Mouse (Mus musculus): Measurements from ENCODE around the gene Rbfox3. TPM values are rescaled to one million over a fixed set of nuclear protein-coding genes. Genes with fewer than 3 reads are reported as not detected.

The Rbfox3 gene
- total and polyA plus RNA-seq, 3 experiments = 0.16 TPM; not detected in 2

DNA sequence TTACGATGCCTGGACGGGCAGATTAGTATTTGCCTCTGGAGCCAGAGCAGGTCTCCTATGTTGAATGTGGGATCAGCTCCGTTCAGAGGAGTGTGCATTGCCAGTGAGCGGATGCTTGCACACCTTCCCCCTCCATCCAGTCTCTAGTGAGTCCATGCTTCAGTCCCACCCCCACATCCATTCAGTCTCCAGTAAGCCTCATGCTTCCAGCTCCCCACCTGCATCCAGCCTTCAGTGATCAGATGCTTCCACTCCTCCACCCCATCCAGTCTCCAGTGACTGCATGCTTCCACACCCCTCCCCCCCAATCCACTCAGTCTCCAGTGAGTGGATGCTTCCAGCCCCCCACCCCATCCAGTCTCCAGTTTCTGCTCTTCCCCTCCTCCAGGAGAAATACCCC is 297.3 kb downstream of the Rbfox3 start:
- no peak for TF ChIP-seq CTCF (IDR thresholded peaks at IDR 0.05; ENCODE audit: low read depth, low read length)
- TF ChIP-seq TAL1 (conservative IDR thresholded peaks at IDR 0.05; ENCODE audit: low read depth, low read length) = no peak
- no peak for TF ChIP-seq GATA1 (IDR thresholded peaks at IDR 0.05; ENCODE audit: borderline replicate concordance, low read length)
- no peak for TF ChIP-seq POLR2AphosphoS5 (IDR thresholded peaks at IDR 0.05; ENCODE audit: insufficient replicate concordance, low read depth, low read length)
- TF ChIP-seq GATA2 (IDR thresholded peaks at IDR 0.05; ENCODE audit: borderline replicate concordance, low read depth, low read length) = no peak
- Histone ChIP-seq H3K4me1 (ENCODE audit: insufficient read depth, low read depth, low read length) (no peaks in the 10 kb centered on the region), H3K27me3 (ENCODE audit: insufficient read depth, low read length) (no peaks in the 10 kb centered on the region), H3K36me3 (replicated peaks) (no peaks in the 10 kb centered on the region), H3K9me3 (replicated peaks) (peaks cover 83% of the 10 kb centered on the region), H3K4me3 (ENCODE audit: low read depth, low read length) (no peak overlapping the region)
- DNase-seq (ENCODE audit: low spot score) (no peak), ATAC-seq (ENCODE audit: extremely low read depth, insufficient number of reproducible peaks, low FRiP score, poor library complexity, severe bottlenecking) (no peak)

DNA sequence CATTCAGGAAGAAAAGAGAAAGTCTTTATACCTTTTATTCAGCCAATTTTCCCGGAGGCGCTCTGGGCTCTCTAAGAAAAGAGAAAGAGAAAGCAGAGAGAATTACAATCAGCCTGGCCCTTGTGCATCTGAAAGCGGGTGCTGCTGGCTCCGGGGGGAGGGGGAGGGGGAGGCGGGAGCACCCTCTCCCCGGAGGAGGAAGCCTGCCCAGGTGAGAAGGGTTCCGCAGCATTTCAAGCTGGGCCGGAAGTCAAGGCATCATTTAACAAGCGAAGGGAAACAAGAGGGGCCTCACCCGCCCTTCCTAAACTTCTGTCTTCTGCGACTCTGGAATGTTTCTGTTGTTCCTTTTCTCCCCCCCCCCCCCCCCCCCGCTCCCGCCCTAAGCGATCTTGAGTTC is 301.3 kb downstream of the Rbfox3 start:
- Histone ChIP-seq H3K27me3 (ENCODE audit: insufficient read depth, low read length) (no peaks in the 10 kb centered on the region), H3K4me3 (ENCODE audit: low read depth, low read length) (no peak overlapping the region), H3K9me3 (replicated peaks) (peaks cover 82% of the 10 kb centered on the region), H3K4me1 (ENCODE audit: insufficient read depth, low read depth, low read length) (no peaks in the 10 kb centered on the region), H3K36me3 (replicated peaks) (no peaks in the 10 kb centered on the region)
- TF ChIP-seq POLR2AphosphoS5 (IDR thresholded peaks at IDR 0.05; ENCODE audit: insufficient replicate concordance, low read depth, low read length) = no peak
- TF ChIP-seq TAL1 (conservative IDR thresholded peaks at IDR 0.05; ENCODE audit: low read depth, low read length) = no peak
- no peak for TF ChIP-seq GATA2 (IDR thresholded peaks at IDR 0.05; ENCODE audit: borderline replicate concordance, low read depth, low read length)
- no peak for TF ChIP-seq CTCF (IDR thresholded peaks at IDR 0.05; ENCODE audit: low read depth, low read length)
- TF ChIP-seq GATA1 (IDR thresholded peaks at IDR 0.05; ENCODE audit: borderline replicate concordance, low read length) = no peak
- no peak for DNase-seq (ENCODE audit: low spot score)
- no peak for ATAC-seq (ENCODE audit: extremely low read depth, insufficient number of reproducible peaks, low FRiP score, poor library complexity, severe bottlenecking)

- Histone ChIP-seq H3K4me1 (ENCODE audit: insufficient read depth, low read depth, low read length) (no peaks in the 10 kb centered on the region), H3K4me3 (ENCODE audit: low read depth, low read length) (no peak overlapping the region), H3K36me3 (replicated peaks) (no peaks in the 10 kb centered on the region), H3K27me3 (ENCODE audit: insufficient read depth, low read length) (no peaks in the 10 kb centered on the region), H3K9me3 (replicated peaks) (peaks cover 85% of the 10 kb centered on the region)
- ATAC-seq (ENCODE audit: extremely low read depth, insufficient number of reproducible peaks, low FRiP score, poor library complexity, severe bottlenecking) (no peak), DNase-seq (ENCODE audit: low spot score) (no peak)
- TF ChIP-seq TAL1 (conservative IDR thresholded peaks at IDR 0.05; ENCODE audit: low read depth, low read length) = no peak
- TF ChIP-seq CTCF (IDR thresholded peaks at IDR 0.05; ENCODE audit: low read depth, low read length) = no peak
- TF ChIP-seq GATA1 (IDR thresholded peaks at IDR 0.05; ENCODE audit: borderline replicate concordance, low read length) = no peak
These were observed 302.0 kb downstream of the Rbfox3 start for GRCm38 (mm10) chr11:118609236-118610000.

DNA sequence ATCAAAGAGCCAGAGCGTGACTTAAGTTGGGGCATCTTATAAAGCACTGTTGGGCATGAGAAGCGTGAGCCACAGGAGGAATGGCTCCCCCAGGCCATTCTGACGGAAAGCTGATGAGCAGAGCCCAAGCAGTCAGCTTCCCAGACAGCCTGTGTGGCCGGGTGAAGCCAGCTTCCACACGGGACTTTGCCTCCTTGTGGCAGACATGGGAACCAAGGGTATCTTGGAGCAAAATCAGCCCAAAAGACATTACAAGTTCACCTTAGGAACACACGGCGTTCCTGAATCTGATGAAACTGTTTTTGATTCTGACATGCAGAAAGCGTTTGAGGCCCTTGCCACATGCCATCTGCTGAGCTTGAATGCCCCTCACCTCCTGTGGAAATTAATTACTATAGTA is 303.5 kb downstream of the Rbfox3 start:
- H3K9me3 ChIP-seq (replicated peaks) = peaks cover 83% of the 10 kb centered on the region
- no peak for DNase-seq (ENCODE audit: low spot score)
- no peak for ATAC-seq (ENCODE audit: extremely low read depth, insufficient number of reproducible peaks, low FRiP score, poor library complexity, severe bottlenecking)
- H3K4me3 ChIP-seq (ENCODE audit: low read depth, low read length) = no peak overlapping the region
- TF ChIP-seq CTCF (IDR thresholded peaks at IDR 0.05; ENCODE audit: low read depth, low read length) (no peak), POLR2AphosphoS5 (IDR thresholded peaks at IDR 0.05; ENCODE audit: insufficient replicate concordance, low read depth, low read length) (no peak), TAL1 (conservative IDR thresholded peaks at IDR 0.05; ENCODE audit: low read depth, low read length) (no peak), GATA2 (IDR thresholded peaks at IDR 0.05; ENCODE audit: borderline replicate concordance, low read depth, low read length) (no peak), GATA1 (IDR thresholded peaks at IDR 0.05; ENCODE audit: borderline replicate concordance, low read length) (no peak)
- no peaks in the 10 kb centered on the region for H3K27me3 ChIP-seq (ENCODE audit: insufficient read depth, low read length)
- no peaks in the 10 kb centered on the region for H3K36me3 ChIP-seq (replicated peaks)
- no peaks in the 10 kb centered on the region for H3K4me1 ChIP-seq (ENCODE audit: insufficient read depth, low read depth, low read length)

- H3K36me3 ChIP-seq (replicated peaks) = no peaks in the 10 kb centered on the region
- DNase-seq (ENCODE audit: low spot score) (no peak), ATAC-seq (ENCODE audit: extremely low read depth, insufficient number of reproducible peaks, low FRiP score, poor library complexity, severe bottlenecking) (no peak)
- no peaks in the 10 kb centered on the region for H3K27me3 ChIP-seq (ENCODE audit: insufficient read depth, low read length)
- no peaks in the 10 kb centered on the region for H3K4me1 ChIP-seq (ENCODE audit: insufficient read depth, low read depth, low read length)
- TF ChIP-seq GATA2 (IDR thresholded peaks at IDR 0.05; ENCODE audit: borderline replicate concordance, low read depth, low read length) (no peak), POLR2AphosphoS5 (IDR thresholded peaks at IDR 0.05; ENCODE audit: insufficient replicate concordance, low read depth, low read length) (no peak)
- no peak overlapping the region for H3K4me3 ChIP-seq (ENCODE audit: low read depth, low read length)
- H3K9me3 ChIP-seq (replicated peaks) = peaks cover 86% of the 10 kb centered on the region
These were observed 305.8 kb downstream of the Rbfox3 start for GRCm38 (mm10) chr11:118605570-118605969.

DNA sequence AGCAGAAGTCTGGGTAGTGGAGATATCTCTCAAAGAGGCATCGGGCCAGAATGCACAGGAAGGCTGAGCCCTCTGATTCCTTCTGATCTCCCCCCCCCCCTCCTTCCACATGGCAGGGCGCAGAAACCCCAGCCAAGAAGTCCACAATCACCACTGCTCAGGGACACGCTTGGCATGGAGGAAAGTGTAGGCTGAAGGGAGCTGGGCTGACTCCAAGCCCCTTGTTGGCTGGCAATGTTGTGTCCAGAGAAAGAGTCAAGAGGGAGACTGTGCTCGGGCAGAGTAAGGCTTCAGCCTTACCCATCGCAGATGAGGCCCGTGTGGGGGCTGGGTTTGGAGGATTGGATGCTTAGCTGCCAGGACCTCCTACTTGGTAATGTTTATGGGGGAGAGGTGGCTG is 307.2 kb downstream of the Rbfox3 start:
- no peaks in the 10 kb centered on the region for H3K36me3 ChIP-seq (replicated peaks)
- no peak overlapping the region for H3K4me3 ChIP-seq (ENCODE audit: low read depth, low read length)
- ATAC-seq (ENCODE audit: extremely low read depth, insufficient number of reproducible peaks, low FRiP score, poor library complexity, severe bottlenecking) = no peak
- no peak for DNase-seq (ENCODE audit: low spot score)
- peaks cover 87% of the 10 kb centered on the region for H3K9me3 ChIP-seq (replicated peaks)
- no peaks in the 10 kb centered on the region for H3K4me1 ChIP-seq (ENCODE audit: insufficient read depth, low read depth, low read length)
- H3K27me3 ChIP-seq (ENCODE audit: insufficient read depth, low read length) = no peaks in the 10 kb centered on the region
- TF ChIP-seq TAL1 (conservative IDR thresholded peaks at IDR 0.05; ENCODE audit: low read depth, low read length) (no peak), CTCF (IDR thresholded peaks at IDR 0.05; ENCODE audit: low read depth, low read length) (no peak), GATA1 (IDR thresholded peaks at IDR 0.05; ENCODE audit: borderline replicate concordance, low read length) (no peak), POLR2AphosphoS5 (IDR thresholded peaks at IDR 0.05; ENCODE audit: insufficient replicate concordance, low read depth, low read length) (no peak), GATA2 (IDR thresholded peaks at IDR 0.05; ENCODE audit: borderline replicate concordance, low read depth, low read length) (no peak)

Data from G1E (cell line).